Mouse (Mus musculus) midbrain, embryonic 13.5 days (tissue): ENCODE results near the gene Krt33b. TPM values are rescaled to one million over a fixed set of nuclear protein-coding genes. Genes with fewer than 3 reads are reported as not detected.

Experiments used
- ATAC-seq: fragments of 200-750 bp; cut with Nextera tagmentation; 2 replicates; pipeline ENCODE4 v1.8.0; 2017; ENCODE audit warnings: mild to moderate bottlenecking, moderate TSS enrichment, moderate library complexity
- H3K27ac ChIP-seq: fragments of 300-500 bp; sonication (generic); 2 replicates; pipeline ENCODE4 v1.5.1; 2015; ENCODE audit warnings: inconsistent platforms, mild to moderate bottlenecking, moderate library complexity
- H3K27me3 ChIP-seq: fragments of 300-500 bp; sonication (generic); 2 replicates; pipeline ENCODE4 v1.6.1; 2015; ENCODE audit warnings: mild to moderate bottlenecking, inconsistent platforms
- H3K36me3 ChIP-seq: fragments of 300-500 bp; sonication (generic); 2 replicates; pipeline ENCODE4 v1.6.1; 2015; ENCODE audit warnings: mild to moderate bottlenecking, inconsistent platforms
- H3K4me1 ChIP-seq: fragments of 300-500 bp; sonication (generic); replicated peaks from 2 replicates; pipeline ENCODE4 v1.6.1; 2015; ENCODE audit warnings: inconsistent platforms
- H3K4me2 ChIP-seq: fragments of 300-500 bp; sonication (generic); replicated peaks from 2 replicates; pipeline ENCODE4 v1.6.1; 2015; ENCODE audit warnings: moderate library complexity, mild to moderate bottlenecking, inconsistent platforms
- H3K4me3 ChIP-seq: fragments of 300-500 bp; sonication (generic); replicated peaks from 2 replicates; pipeline ENCODE4 v1.5.1; 2015; ENCODE audit warnings: mild to moderate bottlenecking, inconsistent platforms
- H3K9ac ChIP-seq: fragments of 300-500 bp; sonication (generic); replicated peaks from 2 replicates; pipeline ENCODE4 v1.6.1; 2015; ENCODE audit warnings: mild to moderate bottlenecking, inconsistent platforms
- H3K9me3 ChIP-seq: fragments of 300-500 bp; sonication (generic); 2 replicates; pipeline ENCODE4 v1.6.1; 2016; ENCODE audit warnings: mild to moderate bottlenecking, inconsistent platforms
- WGBS: fragments of 180-500 bp; shearing (Covaris S2); methylation state at CpG from one replicate; pipeline ENCODE4 v1.1.7; 2015; 5-methylcytosine and 5-hydroxymethylcytosine counted together
- polyA plus RNA-seq: library from polyadenylated mRNA; unstranded; fragments of >200 nt; fragmentation: Nextera tagmentation; extraction: Ambion mirVana; gene quantifications from 2 replicates; pipeline ENCODE4 v1.2.1, GENCODE M21; 2015

Krt33b gene
- polyA plus RNA-seq, 1 experiment from 2014 or later, result not detected

DNA sequence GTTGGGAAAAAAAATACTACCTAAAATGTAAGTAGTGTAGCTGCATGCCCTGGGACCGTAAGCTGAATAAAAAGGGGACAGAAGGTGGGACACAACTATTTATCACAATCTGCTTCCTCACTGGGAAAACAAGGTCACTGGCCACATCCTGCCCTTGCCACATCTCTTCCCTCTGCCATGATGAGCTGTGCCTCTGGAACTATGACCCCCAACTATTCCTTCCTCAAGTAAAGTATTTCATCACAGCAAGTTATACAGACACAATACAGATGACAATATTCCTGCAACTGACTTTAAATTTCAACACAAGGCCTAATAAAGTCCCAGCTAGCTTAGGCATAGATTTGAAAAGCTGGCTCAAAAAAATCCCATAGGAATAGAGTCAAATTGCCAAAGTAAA, 10.2 kb downstream of the Krt33b start:
- no peaks in the 10 kb centered on the region for H3K36me3 ChIP-seq
- no peaks in the 10 kb centered on the region for H3K9me3 ChIP-seq
- no peak overlapping the region for H3K4me2 ChIP-seq
- H3K27ac ChIP-seq, result no peak overlapping the region
- ATAC-seq, result no peak
- 100% methylated on average over 1 of the region's 1 CpGs for WGBS
- H3K4me1 ChIP-seq, result no peaks in the 10 kb centered on the region
- H3K9ac ChIP-seq, result no peak overlapping the region
- no peaks in the 10 kb centered on the region for H3K27me3 ChIP-seq
- H3K4me3 ChIP-seq, result no peak overlapping the region

DNA sequence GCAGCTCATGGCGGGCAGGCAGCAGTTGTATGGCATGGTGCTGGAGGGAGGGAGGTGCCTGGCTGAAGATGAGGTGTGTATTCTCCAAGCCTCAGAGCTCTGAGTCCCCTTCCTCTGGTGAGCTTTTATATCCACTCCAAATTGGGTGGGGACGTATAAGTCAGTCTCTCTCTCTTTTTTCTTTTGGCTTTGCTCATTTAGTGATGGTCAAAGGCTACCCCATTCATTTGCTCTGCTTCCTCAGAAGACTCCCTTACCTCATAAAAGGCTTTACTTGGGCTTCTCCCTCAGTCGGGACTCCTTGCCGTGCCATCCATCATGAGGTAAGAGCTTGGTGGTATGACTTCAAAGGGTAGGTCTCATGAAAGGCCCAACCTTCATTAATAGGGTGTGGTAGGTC, 13.6 kb downstream of the Krt33b start, which contains the start of gene Krt33a:
Gene Krt33a (minus strand): TSS at position 101 of the 400 bp plus-strand sequence.
- no peak within 1 kb of the TSS for H3K9ac ChIP-seq
- H3K27ac ChIP-seq, result no peak within 1 kb of the TSS
- no peaks in the 10 kb centered on the region for H3K36me3 ChIP-seq
- no peak for ATAC-seq
- no peak within 1 kb of the TSS for H3K4me3 ChIP-seq
- H3K9me3 ChIP-seq, result no peaks in the 10 kb centered on the region
- H3K4me1 ChIP-seq, result no peaks in the 10 kb centered on the region
- H3K4me2 ChIP-seq, result no peak within 1 kb of the TSS
- WGBS, result 87% methylated on average over 4 of the region's 4 CpGs
- H3K27me3 ChIP-seq, result no peaks in the 10 kb centered on the region

DNA sequence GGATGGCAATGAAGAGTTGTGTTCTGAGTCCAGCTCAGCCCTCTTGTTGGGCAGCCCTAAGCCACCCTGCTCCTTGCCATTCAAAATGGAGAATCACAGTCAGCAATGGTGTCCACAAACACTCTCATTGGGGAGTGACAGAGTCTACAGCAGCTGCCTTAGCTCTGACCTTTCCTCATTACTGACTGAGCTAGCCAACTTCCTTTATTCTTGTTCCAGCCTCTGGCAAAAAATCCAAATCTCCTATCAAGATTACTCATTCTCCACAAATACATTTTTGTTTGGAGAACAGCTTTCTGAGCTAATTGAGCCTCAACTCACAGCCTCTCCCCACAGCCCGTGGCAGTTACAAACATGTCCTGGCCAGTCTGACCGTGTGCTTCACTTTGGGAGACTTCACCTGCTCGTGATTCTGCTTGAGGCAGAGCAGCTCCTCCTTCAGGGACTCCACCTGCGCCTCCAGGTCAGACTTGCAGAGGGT, 15.9 kb downstream of the Krt33b start:
- Histone ChIP-seq H3K27me3 (no peaks in the 10 kb centered on the region), H3K4me1 (no peaks in the 10 kb centered on the region), H3K9ac (no peak overlapping the region), H3K27ac (no peak overlapping the region), H3K36me3 (no peaks in the 10 kb centered on the region), H3K9me3 (no peaks in the 10 kb centered on the region), H3K4me2 (no peak overlapping the region), H3K4me3 (no peak overlapping the region)
- no peak for ATAC-seq
- WGBS, result 81% methylated on average over 4 of the region's 4 CpGs

DNA sequence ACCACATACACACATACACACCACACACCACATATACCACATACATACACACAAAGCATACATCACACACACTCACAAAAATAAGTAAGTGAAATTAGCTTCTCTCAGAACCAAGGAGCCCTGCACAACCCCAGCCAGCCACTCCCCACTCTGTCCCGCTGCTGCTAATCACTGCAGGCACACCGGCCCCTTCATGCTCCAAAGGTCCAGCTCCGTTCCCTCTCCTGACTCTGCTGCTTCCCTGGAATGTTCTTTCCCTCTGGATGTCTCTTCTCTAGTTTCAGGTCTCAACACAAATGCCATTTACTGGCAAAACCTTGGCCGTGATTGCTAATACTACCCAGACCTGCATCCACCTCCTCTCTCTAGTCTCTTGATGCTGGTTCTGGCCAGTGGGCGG, 19.0 kb downstream of the Krt33b start:
- Histone ChIP-seq H3K36me3 (no peaks in the 10 kb centered on the region), H3K4me3 (no peak overlapping the region), H3K4me2 (no peak overlapping the region), H3K4me1 (no peaks in the 10 kb centered on the region), H3K9me3 (no peaks in the 10 kb centered on the region), H3K27ac (no peak overlapping the region), H3K9ac (no peak overlapping the region), H3K27me3 (no peaks in the 10 kb centered on the region)
- no peak for ATAC-seq
- WGBS, result 85% methylated on average over 5 of the region's 5 CpGs

DNA sequence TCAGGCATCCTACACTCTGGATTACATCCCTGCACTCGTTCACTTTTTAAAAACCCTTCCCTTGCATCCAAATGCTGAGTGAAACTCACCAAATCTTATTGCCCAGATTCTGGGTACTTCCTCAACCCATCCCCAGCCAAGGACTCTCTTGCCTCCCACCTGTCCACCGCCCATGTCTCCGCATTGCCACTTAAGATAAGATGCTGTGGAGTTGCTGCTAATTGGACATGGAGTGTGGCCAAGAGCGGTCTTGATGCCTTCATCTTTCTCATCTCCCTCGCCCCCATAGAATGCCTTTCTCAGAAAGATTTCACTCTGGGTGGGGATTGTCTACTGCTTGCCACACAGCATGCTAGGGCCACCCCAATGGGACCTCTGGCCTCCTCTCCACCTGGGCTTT, 21.3 kb downstream of the Krt33b start:
- Histone ChIP-seq H3K4me2 (no peak overlapping the region), H3K36me3 (no peaks in the 10 kb centered on the region), H3K27ac (no peak overlapping the region), H3K9ac (no peak overlapping the region), H3K4me1 (no peaks in the 10 kb centered on the region), H3K9me3 (no peaks in the 10 kb centered on the region), H3K4me3 (no peak overlapping the region), H3K27me3 (no peaks in the 10 kb centered on the region)
- 84% methylated on average over 5 of the region's 5 CpGs for WGBS
- ATAC-seq, result no peak

DNA sequence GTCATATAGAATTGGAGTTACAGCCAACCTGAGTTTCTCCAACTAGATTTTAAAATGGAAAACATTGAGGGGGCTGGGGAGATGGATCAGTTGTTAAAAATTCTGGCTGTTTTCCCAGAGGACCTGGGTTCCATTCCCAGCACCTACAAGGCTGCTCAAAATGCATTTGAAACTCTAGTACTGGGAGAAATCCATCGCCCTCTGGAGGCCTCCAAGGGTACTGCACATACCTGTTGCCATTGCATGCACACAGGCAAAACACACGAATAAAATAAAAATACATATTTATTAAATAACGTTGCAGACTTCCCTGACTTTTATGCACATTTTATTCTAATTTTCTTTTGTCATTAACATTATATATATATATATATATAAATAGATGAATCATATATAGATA, 23.0 kb downstream of the Krt33b start:
- ATAC-seq, result no peak
- no peak overlapping the region for H3K9ac ChIP-seq
- H3K4me2 ChIP-seq, result no peak overlapping the region
- H3K4me1 ChIP-seq, result no peaks in the 10 kb centered on the region
- no peaks in the 10 kb centered on the region for H3K27me3 ChIP-seq
- 53% methylated on average over 3 of the region's 3 CpGs for WGBS
- no peak overlapping the region for H3K27ac ChIP-seq
- H3K36me3 ChIP-seq, result no peaks in the 10 kb centered on the region
- no peak overlapping the region for H3K4me3 ChIP-seq
- no peaks in the 10 kb centered on the region for H3K9me3 ChIP-seq

DNA sequence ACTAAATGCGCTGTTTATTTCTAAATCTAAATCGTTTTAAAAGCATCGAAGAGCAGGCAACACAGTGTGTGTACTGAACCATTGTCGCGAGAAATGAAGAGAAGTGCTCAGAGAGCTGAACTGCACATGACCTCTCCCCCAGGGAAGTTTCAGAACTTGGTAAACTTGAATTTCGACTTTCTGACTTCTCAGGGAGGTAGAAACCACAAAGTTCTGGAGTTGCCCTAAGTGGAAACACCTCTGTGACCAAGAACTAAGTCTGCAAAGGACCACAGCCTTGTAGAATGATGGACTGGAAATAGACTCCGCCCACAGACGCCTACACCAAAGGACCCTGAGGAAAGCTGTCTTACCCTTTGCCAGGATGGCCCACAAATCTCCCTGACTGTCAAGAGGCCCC, 23.8 kb downstream of the Krt33b start:
- Histone ChIP-seq H3K9me3 (no peaks in the 10 kb centered on the region), H3K36me3 (no peaks in the 10 kb centered on the region), H3K27me3 (no peaks in the 10 kb centered on the region), H3K9ac (no peak overlapping the region), H3K4me1 (no peaks in the 10 kb centered on the region), H3K27ac (no peak overlapping the region), H3K4me3 (no peak overlapping the region), H3K4me2 (no peak overlapping the region)
- WGBS, result 92% methylated on average over 8 of the region's 8 CpGs
- no peak for ATAC-seq

DNA sequence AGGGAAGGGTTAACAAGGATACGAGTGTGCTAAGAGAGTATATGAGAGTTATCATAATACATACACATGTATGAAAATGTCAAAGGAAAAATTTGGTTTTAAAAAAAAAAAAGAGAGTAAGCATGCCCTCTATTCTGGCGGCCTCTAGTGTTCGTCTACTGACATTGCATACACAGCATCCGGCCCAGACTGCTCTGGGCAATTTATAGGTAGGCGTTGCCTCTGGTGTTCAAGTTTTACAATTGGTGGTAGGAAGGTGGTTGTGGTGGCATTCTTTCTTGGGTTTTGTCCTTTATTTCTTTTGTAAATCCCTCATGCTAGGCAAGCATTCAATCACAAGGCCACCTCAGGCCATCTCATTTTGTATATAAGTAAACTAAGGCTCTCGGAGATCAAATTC, 24.8 kb downstream of the Krt33b start:
- H3K36me3 ChIP-seq, result no peaks in the 10 kb centered on the region
- H3K27me3 ChIP-seq, result no peaks in the 10 kb centered on the region
- no peak overlapping the region for H3K4me3 ChIP-seq
- no peak overlapping the region for H3K27ac ChIP-seq
- H3K4me2 ChIP-seq, result no peak overlapping the region
- no peaks in the 10 kb centered on the region for H3K9me3 ChIP-seq
- H3K4me1 ChIP-seq, result no peaks in the 10 kb centered on the region
- no peak overlapping the region for H3K9ac ChIP-seq
- ATAC-seq, result no peak
- 30% methylated on average over 6 of the region's 6 CpGs for WGBS

DNA sequence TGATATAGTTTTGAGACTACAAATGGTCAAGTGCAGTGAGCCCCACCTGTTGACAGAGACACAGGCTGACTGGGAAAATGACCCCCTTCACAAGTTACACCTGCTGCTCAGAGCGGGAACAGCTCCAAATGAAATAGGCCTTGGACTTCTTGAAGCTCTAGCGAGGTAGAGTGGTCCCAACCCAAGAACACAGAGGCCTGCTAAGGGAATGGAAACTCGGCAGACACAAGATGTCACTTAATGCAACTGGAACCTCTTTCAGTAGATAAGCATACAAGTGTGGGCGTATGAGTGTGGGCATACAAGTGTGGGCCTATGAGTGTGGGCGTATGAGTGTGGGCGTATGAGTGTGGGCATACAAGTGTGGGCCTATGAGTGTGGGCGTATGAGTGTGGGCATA, 30.6 kb downstream of the Krt33b start:
- Histone ChIP-seq H3K36me3 (no peaks in the 10 kb centered on the region), H3K27ac (no peak overlapping the region), H3K9me3 (no peaks in the 10 kb centered on the region), H3K27me3 (no peaks in the 10 kb centered on the region), H3K9ac (no peak overlapping the region), H3K4me3 (no peak overlapping the region), H3K4me1 (no peaks in the 10 kb centered on the region), H3K4me2 (no peak overlapping the region)
- no peak for ATAC-seq
- 91% methylated on average over 7 of the region's 7 CpGs for WGBS

DNA sequence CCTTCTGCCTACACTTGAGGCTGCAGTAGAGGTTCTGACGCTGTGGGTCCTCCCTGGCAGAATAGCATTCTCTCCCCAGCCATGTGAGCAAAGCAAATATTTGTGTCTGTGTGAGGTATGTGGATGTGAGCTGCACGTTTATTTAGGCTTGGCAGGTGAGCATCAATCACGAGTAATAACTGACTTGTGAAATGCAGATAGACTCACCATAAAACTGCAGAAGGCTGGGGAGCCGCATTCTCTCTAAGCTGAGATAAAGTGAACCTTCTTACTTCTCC, 35.3 kb downstream of the Krt33b start:
- no peaks in the 10 kb centered on the region for H3K27me3 ChIP-seq
- H3K27ac ChIP-seq, result no peak overlapping the region
- no peak overlapping the region for H3K4me3 ChIP-seq
- WGBS, result 78% methylated on average over 4 of the region's 4 CpGs
- 0 out of 2 replicates have a peak, but pooled peaks cover 3% of the 10 kb centered on the region for H3K4me1 ChIP-seq
- no peaks in the 10 kb centered on the region for H3K36me3 ChIP-seq
- no peak for ATAC-seq
- H3K9me3 ChIP-seq, result no peaks in the 10 kb centered on the region
- H3K4me2 ChIP-seq, result no peak overlapping the region
- no peak overlapping the region for H3K9ac ChIP-seq

DNA sequence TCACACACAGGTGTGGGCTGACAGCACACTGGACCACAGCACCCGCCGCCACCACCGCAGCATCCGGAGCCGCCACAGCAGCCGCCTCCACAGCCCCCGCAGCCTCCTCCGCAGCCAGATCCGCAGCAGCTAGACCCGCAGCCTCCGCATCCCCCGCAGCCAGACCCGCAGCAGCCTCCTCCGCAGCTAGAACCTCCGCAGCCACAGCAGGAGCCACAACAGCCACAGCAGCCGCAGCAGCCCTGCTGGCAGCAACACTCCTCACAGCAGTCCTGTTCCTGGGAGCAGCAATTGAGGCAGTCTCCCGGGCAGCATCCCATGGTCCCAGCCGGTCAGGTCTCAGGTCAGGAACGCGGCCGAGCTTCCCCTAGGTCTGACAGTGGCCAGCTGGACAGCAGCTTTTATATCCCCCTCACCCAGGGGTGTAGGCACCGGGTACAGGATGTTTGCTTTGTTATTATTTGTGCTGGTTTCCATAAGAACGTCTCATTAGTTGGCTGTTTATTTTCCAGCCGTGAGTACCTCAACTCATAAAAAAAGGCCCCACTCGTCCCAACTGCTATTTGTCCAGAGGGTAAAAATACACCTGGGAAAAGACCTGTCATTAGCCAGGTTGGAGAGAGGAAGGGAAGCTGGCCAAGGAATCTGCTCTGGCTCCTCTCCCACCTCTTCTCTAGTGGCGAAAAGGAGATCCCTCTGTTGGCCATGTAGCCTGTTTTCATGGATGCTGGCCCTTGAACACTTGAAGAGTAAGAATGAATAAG, 35.9 kb downstream of the Krt33b start, which contains the start of gene Krtap17-1:
Gene Krtap17-1 (minus strand): TSS at position 375 of the 764 bp plus-strand sequence.
- H3K36me3 ChIP-seq, result no peaks in the 10 kb centered on the region
- H3K9me3 ChIP-seq, result no peaks in the 10 kb centered on the region
- H3K27me3 ChIP-seq, result no peaks in the 10 kb centered on the region
- WGBS, result 30% methylated on average over 26 of the region's 26 CpGs
- H3K4me1 ChIP-seq, result 0 out of 2 replicates have a peak, but pooled peaks cover 3% of the 10 kb centered on the region
- H3K27ac ChIP-seq, result no peak within 1 kb of the TSS
- peak within 1 kb of the TSS; percentile 44 for H3K4me2 ChIP-seq
- H3K9ac ChIP-seq, result 0 out of 2 replicates have a peak within 1 kb of the TSS, but pooled peaks have one; percentile 46
- ATAC-seq, result no peak
- H3K4me3 ChIP-seq, result peak within 1 kb of the TSS; percentile 28

DNA sequence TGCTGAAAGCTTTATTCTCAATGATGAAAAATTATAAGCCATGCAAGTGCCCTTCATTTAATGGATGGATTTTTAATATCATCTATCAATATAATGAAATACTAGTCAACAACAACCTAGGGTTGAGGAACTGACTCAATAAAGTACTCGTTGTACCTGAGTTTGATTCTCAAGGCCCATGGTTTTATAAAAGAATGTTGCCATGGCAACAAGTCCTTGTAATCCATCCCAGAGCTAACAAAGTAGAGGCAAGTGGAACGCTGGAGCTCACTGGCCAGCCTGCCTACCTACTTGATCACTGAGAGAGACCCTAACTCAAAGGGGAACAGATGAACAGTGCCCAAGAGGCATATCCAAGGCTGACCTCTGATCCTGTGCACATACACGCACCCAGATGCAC, 39.1 kb downstream of the Krt33b start:
- Histone ChIP-seq H3K4me1 (0 out of 2 replicates have a peak, but pooled peaks cover 3% of the 10 kb centered on the region), H3K27ac (no peak overlapping the region), H3K9me3 (no peaks in the 10 kb centered on the region), H3K4me3 (no peak overlapping the region), H3K4me2 (no peak overlapping the region), H3K9ac (no peak overlapping the region), H3K36me3 (no peaks in the 10 kb centered on the region), H3K27me3 (no peaks in the 10 kb centered on the region)
- whole genome bisulfite sequencing, result 68% methylated on average over 3 of the region's 3 CpGs
- no peak for ATAC-seq
